Mouse (Mus musculus): ENCODE results near the gene Plch1. TPM values are rescaled to one million over a fixed set of nuclear protein-coding genes. Genes with fewer than 3 reads are reported as not detected.
A peak's percentile ranks its signal among the peaks of the same experiment; 100 is the strongest.

Gene Plch1
- polyA plus RNA-seq (2015; fragmentation: Nextera tagmentation; extraction: Ambion mirVana), result 4.8 and 5.4 TPM in 2 replicates

- H3K27me3 ChIP-seq (replicated peaks; ENCODE audit: control insufficient read depth, insufficient read depth, low read length), result no peaks in the 10 kb centered on the region
- H3K27ac ChIP-seq (ENCODE audit: low read length), result peak within 1 kb of the TSS; percentile 56
- peaks cover 8% of the 10 kb centered on the region for H3K4me1 ChIP-seq (ENCODE audit: control insufficient read depth, insufficient read depth, low read length)
- H3K9ac ChIP-seq (ENCODE audit: low read depth, low read length), result peak within 1 kb of the TSS; percentile 76
- H3K4me2 ChIP-seq (ENCODE audit: low read depth, low read length), result peak within 1 kb of the TSS; percentile 95
- H3K36me3 ChIP-seq (ENCODE audit: control insufficient read depth, insufficient read depth, low read length), result no peaks in the 10 kb centered on the region
- no peaks in the 10 kb centered on the region for H3K9me3 ChIP-seq (ENCODE audit: control insufficient read depth, low read length)
- peak within 1 kb of the TSS; percentile 71 for H3K4me3 ChIP-seq (ENCODE audit: low read length)
- ATAC-seq, result peak; percentile 79
- WGBS, result under 1% methylated on average over 12 of the region's 12 CpGs
These were observed at the start of gene Plch1 for GRCm38 (mm10) chr3:63899309-63899695. TSS of gene Plch1 (minus strand) at chr3:63899472.

- Histone ChIP-seq H3K27ac (ENCODE audit: low read length) (no peak overlapping the region), H3K9me3 (ENCODE audit: control insufficient read depth, low read length) (no peaks in the 10 kb centered on the region), H3K4me1 (ENCODE audit: control insufficient read depth, insufficient read depth, low read length) (no peaks in the 10 kb centered on the region), H3K36me3 (ENCODE audit: control insufficient read depth, insufficient read depth, low read length) (no peaks in the 10 kb centered on the region; the same call in 1 of the 2 replicates), H3K4me2 (ENCODE audit: low read depth, low read length) (no peak overlapping the region), H3K27me3 (replicated peaks; ENCODE audit: control insufficient read depth, insufficient read depth, low read length) (no peaks in the 10 kb centered on the region), H3K9ac (ENCODE audit: low read depth, low read length) (no peak overlapping the region), H3K4me3 (ENCODE audit: low read length) (no peak overlapping the region)
- WGBS, result 80% methylated on average over 2 of the region's 2 CpGs
- ATAC-seq, result no peak
These were observed 42.1 kb upstream of the Plch1 start for GRCm38 (mm10) chr3:63941204-63941850.

GRCm38 (mm10) chr3:63938928-63939327, 39.7 kb upstream of the Plch1 start:
- Histone ChIP-seq H3K27ac (ENCODE audit: low read length) (no peak overlapping the region), H3K4me3 (ENCODE audit: low read length) (no peak overlapping the region), H3K27me3 (replicated peaks; ENCODE audit: control insufficient read depth, insufficient read depth, low read length) (no peaks in the 10 kb centered on the region), H3K4me2 (ENCODE audit: low read depth, low read length) (no peak overlapping the region), H3K4me1 (ENCODE audit: control insufficient read depth, insufficient read depth, low read length) (no peaks in the 10 kb centered on the region), H3K9ac (ENCODE audit: low read depth, low read length) (no peak overlapping the region), H3K9me3 (ENCODE audit: control insufficient read depth, low read length) (no peaks in the 10 kb centered on the region), H3K36me3 (ENCODE audit: control insufficient read depth, insufficient read depth, low read length) (no peaks in the 10 kb centered on the region; the same call in 1 of the 2 replicates)
- ATAC-seq, result no peak
- WGBS, result 84% methylated on average over 2 of the region's 2 CpGs

GRCm38 (mm10) chr3:63928878-63929859, 29.9 kb upstream of the Plch1 start, which contains the start of gene E130311K13Rik:
TSS of gene E130311K13Rik (minus strand) at chr3:63929472.
- Histone ChIP-seq H3K4me3 (ENCODE audit: low read length) (peak within 1 kb of the TSS; percentile 72), H3K4me1 (ENCODE audit: control insufficient read depth, insufficient read depth, low read length) (peaks cover 3% of the 10 kb centered on the region; the same call in 1 of the 2 replicates), H3K9ac (ENCODE audit: low read depth, low read length) (peak within 1 kb of the TSS; percentile 96), H3K27me3 (replicated peaks; ENCODE audit: control insufficient read depth, insufficient read depth, low read length) (no peaks in the 10 kb centered on the region), H3K36me3 (ENCODE audit: control insufficient read depth, insufficient read depth, low read length) (no peaks in the 10 kb centered on the region), H3K27ac (ENCODE audit: low read length) (peak within 1 kb of the TSS; percentile 68), H3K9me3 (ENCODE audit: control insufficient read depth, low read length) (no peaks in the 10 kb centered on the region), H3K4me2 (ENCODE audit: low read depth, low read length) (peak within 1 kb of the TSS; percentile 77)
- 5% methylated on average over 48 of the region's 48 CpGs for WGBS
- ATAC-seq, result peak; percentile 99

- 70% methylated on average over 3 of the region's 3 CpGs for WGBS
- Histone ChIP-seq H3K36me3 (ENCODE audit: control insufficient read depth, insufficient read depth, low read length) (no peaks in the 10 kb centered on the region), H3K4me2 (ENCODE audit: low read depth, low read length) (no peak overlapping the region), H3K27ac (ENCODE audit: low read length) (no peak overlapping the region), H3K4me3 (ENCODE audit: low read length) (no peak overlapping the region), H3K27me3 (replicated peaks; ENCODE audit: control insufficient read depth, insufficient read depth, low read length) (no peaks in the 10 kb centered on the region), H3K9ac (ENCODE audit: low read depth, low read length) (no peak overlapping the region), H3K9me3 (ENCODE audit: control insufficient read depth, low read length) (no peaks in the 10 kb centered on the region), H3K4me1 (ENCODE audit: control insufficient read depth, insufficient read depth, low read length) (no peaks in the 10 kb centered on the region)
- ATAC-seq, result no peak
These were observed 20.4 kb upstream of the Plch1 start for GRCm38 (mm10) chr3:63919634-63920033.

- Histone ChIP-seq H3K9ac (ENCODE audit: low read depth, low read length) (no peak overlapping the region), H3K27me3 (replicated peaks; ENCODE audit: control insufficient read depth, insufficient read depth, low read length) (no peaks in the 10 kb centered on the region), H3K36me3 (ENCODE audit: control insufficient read depth, insufficient read depth, low read length) (no peaks in the 10 kb centered on the region), H3K4me2 (ENCODE audit: low read depth, low read length) (no peak overlapping the region), H3K4me1 (ENCODE audit: control insufficient read depth, insufficient read depth, low read length) (peaks cover 2% of the 10 kb centered on the region; the same call in 1 of the 2 replicates), H3K4me3 (ENCODE audit: low read length) (no peak overlapping the region), H3K27ac (ENCODE audit: low read length) (no peak overlapping the region), H3K9me3 (ENCODE audit: control insufficient read depth, low read length) (no peaks in the 10 kb centered on the region)
- no peak for ATAC-seq
- 59% methylated on average over 4 of the region's 4 CpGs for WGBS
These were observed 11.0 kb upstream of the Plch1 start for GRCm38 (mm10) chr3:63910301-63910700.

GRCm38 (mm10) chr3:63905241-63905640, 6.0 kb upstream of the Plch1 start:
- Histone ChIP-seq H3K4me3 (ENCODE audit: low read length) (peak overlapping the region; percentile 39), H3K9ac (ENCODE audit: low read depth, low read length) (peak overlapping the region; percentile 56), H3K9me3 (ENCODE audit: control insufficient read depth, low read length) (no peaks in the 10 kb centered on the region), H3K27me3 (replicated peaks; ENCODE audit: control insufficient read depth, insufficient read depth, low read length) (no peaks in the 10 kb centered on the region), H3K36me3 (ENCODE audit: control insufficient read depth, insufficient read depth, low read length) (no peaks in the 10 kb centered on the region), H3K4me2 (ENCODE audit: low read depth, low read length) (peak overlapping the region; percentile 69), H3K4me1 (ENCODE audit: control insufficient read depth, insufficient read depth, low read length) (peaks cover 4% of the 10 kb centered on the region; the same call in 1 of the 2 replicates), H3K27ac (ENCODE audit: low read length) (no peak overlapping the region)
- WGBS, result 8% methylated on average over 18 of the region's 18 CpGs
- ATAC-seq, result no peak

- Histone ChIP-seq H3K4me1 (ENCODE audit: control insufficient read depth, insufficient read depth, low read length) (peaks cover 9% of the 10 kb centered on the region; the same call in 1 of the 2 replicates), H3K36me3 (ENCODE audit: control insufficient read depth, insufficient read depth, low read length) (no peaks in the 10 kb centered on the region), H3K9ac (ENCODE audit: low read depth, low read length) (no peak overlapping the region), H3K27ac (ENCODE audit: low read length) (no peak overlapping the region), H3K4me3 (ENCODE audit: low read length) (no peak overlapping the region), H3K4me2 (ENCODE audit: low read depth, low read length) (no peak overlapping the region), H3K27me3 (replicated peaks; ENCODE audit: control insufficient read depth, insufficient read depth, low read length) (no peaks in the 10 kb centered on the region), H3K9me3 (ENCODE audit: control insufficient read depth, low read length) (no peaks in the 10 kb centered on the region)
- ATAC-seq, result peak; percentile 43
- WGBS, result 78% methylated on average over 2 of the region's 2 CpGs
These were observed 4.9 kb upstream of the Plch1 start for GRCm38 (mm10) chr3:63904157-63904556.

GRCm38 (mm10) chr3:63900021-63900571, 824 bp upstream of the Plch1 start:
- Histone ChIP-seq H3K4me2 (ENCODE audit: low read depth, low read length) (peak overlapping the region; percentile 95), H3K4me1 (ENCODE audit: control insufficient read depth, insufficient read depth, low read length) (peaks cover 8% of the 10 kb centered on the region), H3K27me3 (replicated peaks; ENCODE audit: control insufficient read depth, insufficient read depth, low read length) (no peaks in the 10 kb centered on the region), H3K9ac (ENCODE audit: low read depth, low read length) (no peak overlapping the region), H3K27ac (ENCODE audit: low read length) (no peak overlapping the region), H3K9me3 (ENCODE audit: control insufficient read depth, low read length) (no peaks in the 10 kb centered on the region), H3K36me3 (ENCODE audit: control insufficient read depth, insufficient read depth, low read length) (no peaks in the 10 kb centered on the region), H3K4me3 (ENCODE audit: low read length) (peak overlapping the region; percentile 71)
- 8% methylated on average over 12 of the region's 12 CpGs for WGBS
- ATAC-seq, result no peak
